Mouse (Mus musculus) midbrain, embryonic 12.5 days (tissue): Measurements from ENCODE around the gene Gm3383. TPM values are rescaled to one million over a fixed set of nuclear protein-coding genes. Genes with fewer than 3 reads are reported as not detected.
"Not testable (repeated sequence)": the region's sequence is repeated elsewhere in the genome, so short reads cannot be mapped to it uniquely, and the experiment has no call there.

Source experiments
- ATAC-seq: fragments of 200-750 bp; cut with Nextera tagmentation; 2 replicates; pipeline ENCODE4 v1.8.0; 2017; ENCODE audit warnings: low read depth, moderate TSS enrichment, moderate library complexity; ENCODE audit not compliant: low FRiP score
- H3K27ac ChIP-seq: fragments of 300-500 bp; sonication (generic); replicated peaks from 2 replicates; pipeline ENCODE4 v1.5.1; 2016; ENCODE audit warnings: mild to moderate bottlenecking
- H3K27me3 ChIP-seq: fragments of 300-500 bp; sonication (generic); 2 replicates; pipeline ENCODE4 v1.6.1; 2016; ENCODE audit warnings: mild to moderate bottlenecking
- H3K36me3 ChIP-seq: fragments of 300-500 bp; sonication (generic); 2 replicates; pipeline ENCODE4 v1.6.1; 2016
- H3K4me1 ChIP-seq: fragments of 300-500 bp; sonication (generic); 2 replicates; pipeline ENCODE4 v1.6.1; 2016
- H3K4me2 ChIP-seq: fragments of 300-500 bp; sonication (generic); replicated peaks from 2 replicates; pipeline ENCODE4 v1.6.1; 2016; ENCODE audit warnings: mild to moderate bottlenecking, moderate library complexity
- H3K4me3 ChIP-seq: fragments of 300-500 bp; sonication (generic); 2 replicates; pipeline ENCODE4 v1.5.1; 2016; ENCODE audit warnings: mild to moderate bottlenecking
- H3K9ac ChIP-seq: fragments of 300-500 bp; sonication (generic); replicated peaks from 2 replicates; pipeline ENCODE4 v1.6.1; 2016; ENCODE audit warnings: mild to moderate bottlenecking, moderate library complexity
- H3K9me3 ChIP-seq: fragments of 300-500 bp; sonication (generic); 2 replicates; pipeline ENCODE4 v1.6.1; 2016; ENCODE audit warnings: mild to moderate bottlenecking
- WGBS: fragments of 180-500 bp; shearing (Covaris S2); methylation state at CpG from one replicate; pipeline ENCODE4 v1.1.7; 2016; 5-methylcytosine and 5-hydroxymethylcytosine counted together
- polyA plus RNA-seq: library from polyadenylated mRNA; unstranded; fragments of >200 nt; fragmentation: Nextera tagmentation; extraction: Ambion mirVana; gene quantifications from 2 replicates; pipeline ENCODE4 v1.2.1, GENCODE M21; 2016

Gene Gm3383
- polyA plus RNA-seq, result 0.92 and 1.8 TPM in 2 replicates

DNA sequence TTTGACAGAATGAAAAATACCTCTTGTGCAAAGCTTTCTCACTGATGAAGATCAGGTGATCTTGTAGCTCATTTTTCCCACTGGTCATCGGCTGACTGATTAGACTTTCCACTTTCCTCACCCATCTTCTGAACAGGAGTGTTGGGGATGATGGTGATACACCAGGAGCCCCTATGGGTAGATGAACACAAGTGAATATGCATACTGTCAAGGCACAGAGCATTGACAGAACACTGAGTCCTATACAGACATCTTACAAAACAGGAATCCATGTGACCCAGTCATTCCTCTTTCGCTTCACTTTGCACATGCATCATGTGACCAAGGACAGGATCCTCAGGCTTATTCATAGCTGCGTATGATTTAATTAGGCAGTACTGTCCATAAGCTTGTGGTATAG, at the start of gene Gm3383:
Gene Gm3383, minus strand, starts transcription at position 101 of the 400 bp plus-strand sequence.
- not testable (repeated sequence) for H3K9me3 ChIP-seq, H3K36me3 ChIP-seq, H3K27ac ChIP-seq, H3K4me1 ChIP-seq, H3K27me3 ChIP-seq, H3K4me3 ChIP-seq, H3K4me2 ChIP-seq, H3K9ac ChIP-seq, ATAC-seq
- WGBS, result no CpG with 5 or more reads among the region's 3 CpGs

DNA sequence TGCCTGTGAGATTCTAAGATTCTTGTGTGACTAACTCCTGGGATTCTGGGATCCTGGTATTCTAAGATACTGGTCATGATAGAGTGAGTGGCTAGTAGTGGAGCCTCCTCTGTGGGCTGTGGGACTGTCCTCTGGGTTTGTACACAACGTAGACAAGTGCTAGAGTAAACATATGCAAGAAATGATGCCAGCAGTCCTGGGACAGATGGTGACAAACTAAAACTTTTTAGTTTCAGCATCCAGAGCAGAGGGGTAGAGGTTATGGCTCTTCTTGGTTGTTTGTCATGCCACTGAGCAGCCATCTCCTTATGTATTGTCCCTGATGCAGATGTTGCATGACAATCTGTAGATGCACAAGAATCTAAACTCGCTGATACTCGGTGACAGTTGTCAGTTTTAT, 48.1 kb upstream of the Gm3383 start:
- not testable (repeated sequence) for ATAC-seq, H3K4me3 ChIP-seq, H3K27me3 ChIP-seq, H3K4me1 ChIP-seq, H3K4me2 ChIP-seq, H3K9me3 ChIP-seq, H3K36me3 ChIP-seq, H3K9ac ChIP-seq, H3K27ac ChIP-seq
- 88% methylated on average over 3 of the region's 3 CpGs for WGBS

DNA sequence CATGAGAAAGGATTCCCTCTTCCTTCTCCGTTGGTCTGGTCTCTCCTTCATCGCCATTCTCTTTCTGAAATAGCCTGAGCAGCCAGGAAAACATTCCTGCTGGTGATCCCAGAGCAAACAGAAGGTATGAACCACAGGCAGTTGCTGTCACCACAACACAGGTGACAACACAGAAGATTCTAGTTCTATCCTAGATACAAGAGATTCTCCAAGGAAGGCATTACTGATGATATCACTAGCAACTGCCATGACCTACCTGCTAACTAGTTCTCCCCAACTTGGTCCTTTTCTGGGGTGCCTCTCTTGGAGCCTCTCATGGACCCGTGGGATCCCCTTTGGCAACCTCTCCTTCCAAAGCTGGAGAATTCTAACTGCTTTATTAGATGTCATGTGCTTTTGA, 22.4 kb upstream of the Gm3383 start, which contains the start of gene Gm3424:
Gene Gm3424, minus strand, starts transcription at position 101 of the 400 bp plus-strand sequence.
- H3K27me3 ChIP-seq, result not testable (repeated sequence)
- WGBS, result no CpG with 5 or more reads among the region's 3 CpGs

DNA sequence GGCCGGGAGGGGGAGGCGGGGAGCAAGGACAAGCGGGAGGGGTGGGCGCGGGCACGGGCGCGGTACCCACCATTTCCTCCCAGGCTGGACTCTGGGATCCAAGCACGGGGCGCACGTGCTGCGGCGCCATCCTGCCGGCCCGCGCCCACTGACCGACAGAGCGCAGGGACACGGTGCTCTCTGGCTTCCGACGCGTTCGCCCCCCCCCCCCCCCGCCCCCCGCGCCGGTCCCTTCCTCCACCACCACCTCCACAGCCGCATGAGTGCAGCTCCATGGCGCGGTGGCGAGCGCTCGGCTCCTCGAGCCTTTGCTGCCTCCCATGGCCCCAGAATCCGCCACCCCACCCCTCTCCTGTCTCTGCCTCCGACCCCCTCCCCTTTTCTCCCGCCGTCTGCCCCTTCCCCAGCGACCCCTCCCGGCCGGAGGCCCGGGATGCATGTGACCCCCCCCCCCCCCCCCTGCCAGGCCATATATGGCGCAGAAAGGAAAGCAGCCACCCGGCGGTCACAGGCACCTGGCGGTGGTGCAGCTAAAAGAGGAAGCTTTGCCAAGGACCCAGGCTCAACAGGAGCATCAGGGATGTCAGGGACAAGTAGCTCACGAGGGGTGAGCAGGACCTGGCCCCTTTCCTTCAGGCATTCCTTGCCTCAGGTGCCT, 5.0 kb upstream of the Gm3383 start:
- H3K4me2 ChIP-seq, H3K27me3 ChIP-seq, H3K4me3 ChIP-seq, H3K4me1 ChIP-seq, ATAC-seq, H3K9me3 ChIP-seq, H3K9ac ChIP-seq, H3K36me3 ChIP-seq, H3K27ac ChIP-seq: not testable (repeated sequence)
- WGBS, result no CpG with 5 or more reads among the region's 47 CpGs

More for the DNA sequence above, 22.4 kb upstream of the Gm3383 start, which contains the start of gene Gm3424:
- not testable (repeated sequence) for H3K36me3 ChIP-seq, H3K4me1 ChIP-seq, H3K27ac ChIP-seq, H3K9me3 ChIP-seq, H3K4me3 ChIP-seq, ATAC-seq, H3K9ac ChIP-seq, H3K4me2 ChIP-seq

DNA sequence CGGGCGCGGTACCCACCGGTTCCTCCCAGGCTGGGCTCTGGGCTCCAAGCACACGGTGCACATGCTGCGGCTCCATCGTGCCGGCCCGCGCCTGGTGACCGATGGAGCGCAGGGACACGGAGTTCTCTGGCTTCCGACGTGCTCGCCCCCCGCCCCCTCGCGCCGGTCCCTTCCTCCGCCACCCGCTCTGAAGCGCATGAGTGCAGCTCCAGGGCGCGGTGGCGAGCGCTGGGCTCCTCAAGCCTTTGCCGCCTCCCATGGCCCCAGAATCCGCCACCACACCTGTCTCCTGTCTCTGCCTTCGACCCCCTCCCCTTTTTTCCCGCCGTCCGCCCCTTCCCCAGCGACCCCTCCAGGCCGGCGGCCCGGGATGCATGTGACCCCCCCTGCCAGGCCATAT, 66.3 kb downstream of the Gm3383 start, which contains the start of gene Gm3373:
Gene Gm3373, minus strand, starts transcription at position 101 of the 400 bp plus-strand sequence.
- H3K4me1 ChIP-seq, H3K27ac ChIP-seq, H3K4me2 ChIP-seq, H3K9me3 ChIP-seq, ATAC-seq, H3K4me3 ChIP-seq, H3K9ac ChIP-seq, H3K27me3 ChIP-seq, H3K36me3 ChIP-seq: not testable (repeated sequence)
- WGBS, result no CpG with 5 or more reads among the region's 37 CpGs

DNA sequence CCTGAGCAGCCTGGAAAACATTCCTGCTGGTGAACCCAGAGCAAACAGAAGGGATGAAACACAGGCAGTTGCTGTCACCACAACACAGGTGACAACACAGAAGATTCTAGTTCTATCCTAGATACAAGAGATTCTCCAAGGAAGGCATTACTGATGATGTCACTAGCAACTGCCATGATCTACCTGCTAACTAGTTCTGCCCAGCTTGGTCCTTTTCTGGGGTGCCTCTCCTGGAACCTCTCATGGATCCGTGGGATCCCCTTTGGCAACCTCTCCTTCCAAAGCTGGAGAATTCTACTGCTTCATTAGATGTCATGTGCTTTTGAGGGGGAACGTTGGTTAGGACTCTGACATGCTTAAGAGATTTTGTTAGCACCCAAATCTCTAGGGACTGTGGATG, 120.4 kb downstream of the Gm3383 start, which contains the start of gene Gm9603:
Gene Gm9603, minus strand, starts transcription at position 101 of the 400 bp plus-strand sequence.
- not testable (repeated sequence) for ATAC-seq, H3K9ac ChIP-seq, H3K36me3 ChIP-seq, H3K4me1 ChIP-seq, H3K4me3 ChIP-seq, H3K9me3 ChIP-seq, H3K27me3 ChIP-seq, H3K27ac ChIP-seq, H3K4me2 ChIP-seq
- WGBS, result no CpG with 5 or more reads among the region's 2 CpGs

DNA sequence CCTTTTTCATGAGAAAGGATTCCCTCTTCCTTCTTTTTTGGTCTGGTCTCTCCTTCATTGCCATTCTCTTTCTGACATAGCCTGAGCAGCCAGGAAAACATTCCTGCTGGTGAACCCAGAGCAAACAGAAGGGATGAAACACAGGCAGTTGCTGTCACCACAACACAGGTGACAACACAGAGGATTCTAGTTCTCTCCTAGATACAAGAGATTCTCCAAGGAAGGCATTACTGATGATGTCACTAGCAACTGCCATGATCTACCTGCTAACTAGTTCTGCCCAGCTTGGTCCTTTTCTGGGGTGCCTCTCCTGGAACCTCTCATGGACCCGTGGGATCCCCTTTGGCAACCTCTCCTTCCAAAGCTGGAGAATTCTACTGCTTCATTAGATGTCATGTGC, 174.9 kb downstream of the Gm3383 start, which contains the start of gene Gm8265:
Gene Gm8265, minus strand, starts transcription at position 101 of the 400 bp plus-strand sequence.
- not testable (repeated sequence) for H3K27me3 ChIP-seq, H3K9me3 ChIP-seq, H3K4me1 ChIP-seq, H3K9ac ChIP-seq, H3K36me3 ChIP-seq, H3K4me2 ChIP-seq, ATAC-seq, H3K4me3 ChIP-seq, H3K27ac ChIP-seq
- no CpG with 5 or more reads among the region's 1 CpGs for WGBS

Other genes with a start within 250 kb of the Gm3383 start
- gene Gm8265, start 175.0 kb downstream of the Gm3383 start, polyA plus RNA-seq, result not detected in 2 replicates
- gene Gm9603, start 120.5 kb downstream of the Gm3383 start, polyA plus RNA-seq, result not detected in 2 replicates
- 0.75 TPM in 1 of 2 replicates, not detected in the other for gene Gm3373, start 66.4 kb downstream of the Gm3383 start, polyA plus RNA-seq
- gene Gm3424, start 22.3 kb upstream of the Gm3383 start, polyA plus RNA-seq, result not detected in 2 replicates
- 0.09 and 0.26 TPM in 2 replicates for gene Gm8237, start 72.4 kb upstream of the Gm3383 start, polyA plus RNA-seq
- 0.69 and 1.0 TPM in 2 replicates for gene Gm3248, start 153.8 kb upstream of the Gm3383 start, polyA plus RNA-seq
- not detected in 2 replicates for gene Gm3453, start 171.2 kb upstream of the Gm3383 start, polyA plus RNA-seq